Mouse (Mus musculus): ENCODE data around the gene Lrrc43.
A peak's percentile ranks its signal among the peaks of the same experiment; 100 is the strongest.

Gene Lrrc43

GRCm38 (mm10) chr5:123521621-123522020, 32.5 kb downstream of the Lrrc43 start:
- no peak for DNase-seq

GRCm38 (mm10) chr5:123522166-123522565, 33.1 kb downstream of the Lrrc43 start:
- DNase-seq = no peak

GRCm38 (mm10) chr5:123523692-123524392, 34.7 kb downstream of the Lrrc43 start, which contains the start of gene Diablo:
TSS of gene Diablo (minus strand) at chr5:123524176.
- DNase-seq = peak; percentile 99 to 100

GRCm38 (mm10) chr5:123524393-123524750, 35.3 kb downstream of the Lrrc43 start:
- peak; percentile 93 to 95 for DNase-seq

- peak in 1 of 2 experiments; percentile 0 for DNase-seq
These were observed 36.2 kb downstream of the Lrrc43 start, which contains the start of gene Gm49027 for GRCm38 (mm10) chr5:123525281-123525680. TSS of gene Gm49027 (minus strand) at chr5:123525488.

- DNase-seq = peak in 1 of 2 experiments; percentile 0
These were observed 36.9 kb downstream of the Lrrc43 start for GRCm38 (mm10) chr5:123525916-123526495.

- peak in 1 of 2 experiments; percentile 0 for DNase-seq
These were observed 39.5 kb downstream of the Lrrc43 start for GRCm38 (mm10) chr5:123528641-123529040.

GRCm38 (mm10) chr5:123530056-123530455, 41.0 kb downstream of the Lrrc43 start:
- peak in 1 of 2 experiments; percentile 0 for DNase-seq

- peak in 1 of 2 experiments; percentile 0 for DNase-seq
These were observed 44.7 kb downstream of the Lrrc43 start for GRCm38 (mm10) chr5:123533801-123534200.

GRCm38 (mm10) chr5:123555693-123556092, 66.6 kb downstream of the Lrrc43 start:
- DNase-seq = no peak

GRCm38 (mm10) chr5:123556451-123556850, 67.3 kb downstream of the Lrrc43 start:
- peak in 1 of 2 experiments; percentile 23 for DNase-seq
